Mouse (Mus musculus) heart, postnatal 0 days (tissue): ENCODE results near the gene Fnbp1. TPM values are rescaled to one million over a fixed set of nuclear protein-coding genes. Genes with fewer than 3 reads are reported as not detected.

ENCODE experiments used
- ATAC-seq: fragments of 200-750 bp; cut with Nextera tagmentation; 2 replicates; pipeline ENCODE4 v1.8.0; 2017; ENCODE audit warnings: low read depth, moderate number of reproducible peaks, moderate library complexity; ENCODE audit not compliant: insufficient read depth
- DNase-seq: peaks from one replicate; pipeline ENCODE4 v3.0.0-alpha.2; 2016; ENCODE audit warnings: low spot score
- H3K27ac ChIP-seq: fragments of 300-500 bp; sonication (generic); 2 replicates; pipeline ENCODE4 v1.5.1; 2014; ENCODE audit warnings: low read depth, mild to moderate bottlenecking
- H3K27me3 ChIP-seq: fragments of 300-500 bp; sonication (generic); 2 replicates; pipeline ENCODE4 v1.6.1; 2014; ENCODE audit warnings: low read length, mixed read lengths; ENCODE audit not compliant: control insufficient read depth, insufficient read depth
- H3K36me3 ChIP-seq: fragments of 300-500 bp; sonication (generic); replicated peaks from 2 replicates; pipeline ENCODE4 v1.6.1; 2014; ENCODE audit warnings: low read length, mixed read lengths; ENCODE audit not compliant: control insufficient read depth, insufficient read depth
- H3K4me1 ChIP-seq: fragments of 300-500 bp; sonication (generic); 2 replicates; pipeline ENCODE4 v1.6.1; 2014; ENCODE audit warnings: antibody characterized with exemption; ENCODE audit not compliant: control insufficient read depth, insufficient read depth
- H3K4me2 ChIP-seq: fragments of 300-500 bp; sonication (generic); 2 replicates; pipeline ENCODE4 v1.6.1; 2014; ENCODE audit warnings: low read depth, mild to moderate bottlenecking, low read length, moderate library complexity
- H3K4me3 ChIP-seq: fragments of 300-500 bp; sonication (generic); 2 replicates; pipeline ENCODE4 v1.5.1; 2014; ENCODE audit warnings: low read depth, low read length
- H3K9ac ChIP-seq: fragments of 300-500 bp; sonication (generic); replicated peaks from 2 replicates; pipeline ENCODE4 v1.6.1; 2014; ENCODE audit warnings: low read depth, low read length, mixed read lengths
- H3K9me3 ChIP-seq: fragments of 300-500 bp; sonication (generic); replicated peaks from 2 replicates; pipeline ENCODE4 v1.6.1; 2016; ENCODE audit warnings: low read length; ENCODE audit not compliant: control insufficient read depth
- CTCF ChIP-seq: IDR thresholded peaks from 2 replicates; pipeline ENCODE4 v1.5.1; 2016; ENCODE audit warnings: antibody characterized with exemption, control low read depth, low read depth
- EP300 ChIP-seq: IDR thresholded peaks from 2 replicates; pipeline ENCODE4 v1.6.1; 2016; ENCODE audit warnings: antibody characterized with exemption, low read depth
- WGBS: fragments of 180-500 bp; shearing (Covaris S2); extraction: QIAGEN DNeasy Blood & Tissue Kit; methylation state at CpG from one replicate; pipeline ENCODE4 v1.1.7; 2014; 5-methylcytosine and 5-hydroxymethylcytosine counted together
- polyA plus RNA-seq: library from polyadenylated mRNA; unstranded; fragments of >200 nt; fragmentation: Nextera tagmentation; extraction: Ambion mirVana; gene quantifications from 2 replicates; pipeline ENCODE4 v1.2.1, GENCODE M21; 2015
- total RNA-seq: library from RNA; depleted of rRNA; stranded (reverse); fragments of >200 nt; gene quantifications from 2 replicates; pipeline ENCODE4 v1.2.3, GENCODE M21; 2014; ENCODE audit warnings: low replicate concordance

The Fnbp1 gene
- total and polyA plus RNA-seq, 2 experiments from 2014 or later: 6.4 to 11.4 TPM

GRCm38 (mm10) chr2:31082639-31083038 is 59.2 kb downstream of the Fnbp1 start:
- no peak for DNase-seq
- ATAC-seq: no peak
- Histone ChIP-seq H3K36me3 (peaks cover 41% of the 10 kb centered on the region), H3K4me2 (no peak overlapping the region), H3K27me3 (no peaks in the 10 kb centered on the region), H3K27ac (no peak overlapping the region), H3K9ac (no peak overlapping the region), H3K4me1 (0 out of 2 replicates have a peak, but pooled peaks cover 4% of the 10 kb centered on the region), H3K4me3 (no peak overlapping the region), H3K9me3 (peaks cover 4% of the 10 kb centered on the region; the same call in 1 of the 2 replicates)
- TF ChIP-seq EP300: no peak
- TF ChIP-seq CTCF: no peak
- WGBS: 75% methylated on average over 17 of the region's 17 CpGs

GRCm38 (mm10) chr2:31081349-31081748 is 60.5 kb downstream of the Fnbp1 start:
- Histone ChIP-seq H3K9ac (no peak overlapping the region), H3K4me2 (no peak overlapping the region), H3K4me3 (no peak overlapping the region), H3K4me1 (no peaks in the 10 kb centered on the region), H3K9me3 (peaks cover 4% of the 10 kb centered on the region; the same call in 1 of the 2 replicates), H3K36me3 (peaks cover 41% of the 10 kb centered on the region), H3K27me3 (no peaks in the 10 kb centered on the region), H3K27ac (no peak overlapping the region)
- DNase-seq (no peak), ATAC-seq (no peak)
- 19% methylated on average over 4 of the region's 4 CpGs for WGBS
- TF ChIP-seq CTCF (no peak), EP300 (no peak)

DNA sequence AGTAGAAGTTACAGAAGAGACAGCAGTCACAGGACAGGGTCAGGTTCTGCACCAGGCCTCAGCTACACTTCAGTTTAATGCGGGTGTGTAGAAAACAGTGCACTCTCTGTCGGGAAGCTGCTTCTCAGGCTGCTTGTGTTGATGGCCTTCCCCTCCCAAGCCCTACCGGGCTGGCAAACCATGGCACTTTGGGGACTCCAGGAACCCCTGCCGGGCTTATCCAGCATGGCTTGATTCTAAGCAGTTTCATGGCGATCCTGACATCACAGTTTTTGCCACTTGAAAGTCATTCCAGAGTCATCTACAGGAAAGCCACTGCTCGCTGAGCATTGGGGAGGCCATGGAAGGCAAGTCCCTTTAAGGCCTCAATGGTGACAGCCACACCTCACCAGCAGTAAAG is 62.7 kb downstream of the Fnbp1 start:
- TF ChIP-seq CTCF: no peak
- no peak for TF ChIP-seq EP300
- ATAC-seq (no peak), DNase-seq (no peak)
- H3K4me2 ChIP-seq: no peak overlapping the region
- 78% methylated on average over 6 of the region's 6 CpGs for WGBS
- no peak overlapping the region for H3K9ac ChIP-seq
- no peaks in the 10 kb centered on the region for H3K4me1 ChIP-seq
- H3K27me3 ChIP-seq: no peaks in the 10 kb centered on the region
- no peak overlapping the region for H3K27ac ChIP-seq
- no peak overlapping the region for H3K4me3 ChIP-seq
- peaks cover 2% of the 10 kb centered on the region; the same call in 1 of the 2 replicates for H3K9me3 ChIP-seq
- peaks cover 41% of the 10 kb centered on the region for H3K36me3 ChIP-seq

- WGBS: 90% methylated on average over 5 of the region's 5 CpGs
- H3K4me2 ChIP-seq: no peak overlapping the region
- H3K9ac ChIP-seq: no peak overlapping the region
- H3K27me3 ChIP-seq: no peaks in the 10 kb centered on the region
- no peaks in the 10 kb centered on the region for H3K4me1 ChIP-seq
- H3K36me3 ChIP-seq: peaks cover 36% of the 10 kb centered on the region
- DNase-seq: no peak
- no peaks in the 10 kb centered on the region for H3K9me3 ChIP-seq
- ATAC-seq: no peak
- no peak overlapping the region for H3K27ac ChIP-seq
- TF ChIP-seq EP300 (no peak), CTCF (no peak)
- H3K4me3 ChIP-seq: no peak overlapping the region
Measured at GRCm38 (mm10) chr2:31077574-31077973, 64.2 kb downstream of the Fnbp1 start.

DNA sequence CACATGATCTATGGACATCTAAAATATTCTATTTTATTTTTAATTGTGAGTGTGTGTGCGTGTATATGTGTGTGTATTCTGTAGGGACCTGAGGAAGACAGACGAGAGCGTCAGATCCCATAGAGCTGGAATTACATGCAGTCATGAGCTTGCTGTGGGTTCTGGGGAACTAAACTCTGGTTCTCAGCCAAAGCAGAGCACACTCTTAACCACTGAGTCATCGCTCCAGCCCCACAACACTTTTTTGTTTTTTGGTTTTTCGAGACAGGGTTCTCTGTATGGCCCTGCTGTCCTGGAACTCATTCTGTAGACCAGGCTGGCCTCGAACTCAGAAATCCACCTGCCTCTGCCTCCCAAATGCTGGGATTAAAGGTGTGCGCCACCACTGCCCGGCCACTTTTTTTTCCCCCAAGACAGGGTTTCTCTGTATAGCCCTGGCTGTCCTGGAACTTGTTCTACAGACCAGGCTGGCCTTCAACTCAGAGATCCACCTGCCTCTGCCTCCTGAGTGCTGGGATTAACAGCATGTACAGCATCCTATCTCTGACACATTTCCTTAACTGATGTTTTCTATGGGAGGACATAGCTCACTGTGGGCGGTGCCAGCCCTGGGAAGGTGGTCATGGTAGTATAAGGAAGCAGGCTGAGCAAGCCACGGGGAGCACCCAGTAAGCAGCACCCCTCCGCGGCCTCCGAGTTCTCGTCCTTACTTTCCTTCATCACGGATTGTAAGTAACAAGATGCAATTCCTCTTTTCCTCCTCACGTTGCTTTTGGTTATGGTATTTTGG is 65.3 kb downstream of the Fnbp1 start:
- no peak overlapping the region for H3K9ac ChIP-seq
- no peaks in the 10 kb centered on the region for H3K27me3 ChIP-seq
- peaks cover 39% of the 10 kb centered on the region for H3K36me3 ChIP-seq
- no peak for TF ChIP-seq CTCF
- no peak for TF ChIP-seq EP300
- ATAC-seq: no peak
- H3K27ac ChIP-seq: no peak overlapping the region
- 89% methylated on average over 16 of the region's 16 CpGs for WGBS
- H3K4me1 ChIP-seq: no peaks in the 10 kb centered on the region
- no peak overlapping the region for H3K4me3 ChIP-seq
- no peak for DNase-seq
- no peaks in the 10 kb centered on the region for H3K9me3 ChIP-seq
- no peak overlapping the region for H3K4me2 ChIP-seq
